Mouse (Mus musculus) embryonic facial prominence, embryonic 15.5 days (tissue): ENCODE data around the gene Kif1c. TPM values are rescaled to one million over a fixed set of nuclear protein-coding genes. Genes with fewer than 3 reads are reported as not detected.
"Not testable (repeated sequence)": the region's sequence is repeated elsewhere in the genome, so short reads cannot be mapped to it uniquely, and the experiment has no call there.

Source experiments
- ATAC-seq: fragments of 200-750 bp; cut with Nextera tagmentation; 2 replicates; pipeline ENCODE4 v1.8.0; 2017; ENCODE audit warnings: low read depth, moderate TSS enrichment; ENCODE audit not compliant: insufficient number of reproducible peaks, low FRiP score, low TSS enrichment
- H3K27ac ChIP-seq: fragments of 300-500 bp; sonication (generic); replicated peaks from 2 replicates; pipeline ENCODE4 v1.5.1; 2015; ENCODE audit warnings: mild to moderate bottlenecking, inconsistent platforms
- H3K27me3 ChIP-seq: fragments of 300-500 bp; sonication (generic); 2 replicates; pipeline ENCODE4 v1.6.1; 2015; ENCODE audit warnings: inconsistent platforms
- H3K36me3 ChIP-seq: fragments of 300-500 bp; sonication (generic); 2 replicates; pipeline ENCODE4 v1.6.1; 2015; ENCODE audit warnings: mild to moderate bottlenecking, inconsistent platforms
- H3K4me1 ChIP-seq: fragments of 300-500 bp; sonication (generic); 2 replicates; pipeline ENCODE4 v1.6.1; 2015; ENCODE audit warnings: inconsistent platforms
- H3K4me2 ChIP-seq: fragments of 300-500 bp; sonication (generic); replicated peaks from 2 replicates; pipeline ENCODE4 v1.6.1; 2015; ENCODE audit warnings: mild to moderate bottlenecking, inconsistent platforms
- H3K4me3 ChIP-seq: fragments of 300-500 bp; sonication (generic); replicated peaks from 2 replicates; pipeline ENCODE4 v1.5.1; 2015; ENCODE audit warnings: mild to moderate bottlenecking, inconsistent platforms
- H3K9ac ChIP-seq: fragments of 300-500 bp; sonication (generic); 2 replicates; pipeline ENCODE4 v1.6.1; 2015; ENCODE audit warnings: inconsistent platforms
- H3K9me3 ChIP-seq: fragments of 300-500 bp; sonication (generic); replicated peaks from 2 replicates; pipeline ENCODE4 v1.6.1; 2016; ENCODE audit warnings: inconsistent platforms
- WGBS: fragments of 180-500 bp; shearing (Covaris S2); methylation state at CpG from one replicate; pipeline ENCODE4 v1.1.7; 2015; 5-methylcytosine and 5-hydroxymethylcytosine counted together
- microRNA-seq: library from miRNA; unstranded; fragments of <30 nt; microRNA quantifications from one replicate; pipeline ENCODE4, GENCODE M21; 2016; ENCODE audit warnings: borderline number of aligned reads
- polyA plus RNA-seq: library from polyadenylated mRNA; unstranded; fragments of >200 nt; fragmentation: Nextera tagmentation; extraction: Ambion mirVana; gene quantifications from 2 replicates; pipeline ENCODE4 v1.2.1, GENCODE M21; 2015

Gene Kif1c
- polyA plus RNA-seq, 1 experiment from 2014 or later, result 4.7 TPM

DNA sequence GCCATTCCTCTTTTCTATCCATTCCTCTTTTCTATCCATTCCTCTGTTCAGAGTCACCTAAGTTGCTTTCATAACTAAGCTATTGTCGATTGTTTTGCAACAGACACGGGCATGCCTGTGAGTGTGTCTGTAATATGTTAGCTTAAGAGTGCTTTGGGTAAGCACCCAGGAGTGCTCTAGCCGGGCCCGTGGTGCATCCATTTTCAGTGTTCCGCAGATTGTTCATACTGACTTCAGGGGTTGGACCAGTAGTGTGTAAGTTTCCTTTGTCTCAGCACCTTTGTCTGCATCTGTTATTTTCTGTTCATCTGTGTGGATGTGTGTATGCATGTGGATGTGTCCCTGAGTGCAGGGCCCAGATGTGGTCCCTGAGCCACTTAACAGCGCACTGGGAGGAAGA, 77.3 kb downstream of the Kif1c start:
- no peak overlapping the region for H3K27ac ChIP-seq
- H3K4me1 ChIP-seq, result peaks cover 4% of the 10 kb centered on the region; the same call in 1 of the 2 replicates
- no peak overlapping the region for H3K9ac ChIP-seq
- H3K27me3 ChIP-seq, result no peaks in the 10 kb centered on the region
- no peak for ATAC-seq
- WGBS, result 68% methylated on average over 6 of the region's 6 CpGs
- peaks cover 16% of the 10 kb centered on the region for H3K36me3 ChIP-seq
- no peak overlapping the region for H3K4me3 ChIP-seq
- no peaks in the 10 kb centered on the region for H3K9me3 ChIP-seq
- no peak overlapping the region for H3K4me2 ChIP-seq

GRCm38 (mm10) chr11:70778058-70778457, 77.7 kb downstream of the Kif1c start:
- peaks cover 13% of the 10 kb centered on the region for H3K36me3 ChIP-seq
- H3K9ac ChIP-seq, H3K4me2 ChIP-seq, H3K27ac ChIP-seq, H3K4me3 ChIP-seq, H3K9me3 ChIP-seq, H3K4me1 ChIP-seq, ATAC-seq, H3K27me3 ChIP-seq: not testable (repeated sequence)
- 25% methylated on average over 6 of the region's 6 CpGs for WGBS

Small RNA genes within 50 kb of the gene (microRNA-seq; reads per million reads assigned to microRNA genes)
- gene Gm22760, result not detected
- gene Mir6925, result not detected

Other genes with a start within 250 kb of the Kif1c start
- 37.0 and 42.9 TPM in 2 replicates for gene Med11, start 248.6 kb upstream of the Kif1c start, polyA plus RNA-seq
- 0.63 and 0.71 TPM in 2 replicates for gene Zmynd15, start 241.1 kb upstream of the Kif1c start, polyA plus RNA-seq
- gene Cxcl16, start 240.6 kb upstream of the Kif1c start, polyA plus RNA-seq, result 4.1 and 4.5 TPM in 2 replicates
- gene Tm4sf5, start 195.3 kb upstream of the Kif1c start, polyA plus RNA-seq, result 1.1 TPM in 1 of 2 replicates, not detected in the other
- gene Vmo1, start 185.9 kb upstream of the Kif1c start, polyA plus RNA-seq, result 0.35 and 0.60 TPM in 2 replicates
- gene Gltpd2, start 181.4 kb upstream of the Kif1c start, polyA plus RNA-seq, result 0.44 and 0.59 TPM in 2 replicates
- 727 and 733 TPM in 2 replicates for gene Psmb6, start 175.2 kb upstream of the Kif1c start, polyA plus RNA-seq
- gene Gm40193, start 167.6 kb upstream of the Kif1c start, polyA plus RNA-seq, result 1.1 and 3.3 TPM in 2 replicates
- gene Pld2, start 160.5 kb upstream of the Kif1c start, polyA plus RNA-seq, result 10.3 and 13.2 TPM in 2 replicates
- 16.7 and 20.3 TPM in 2 replicates for gene Mink1, start 137.7 kb upstream of the Kif1c start, polyA plus RNA-seq
- gene 4930544D05Rik, start 84.7 kb upstream of the Kif1c start, polyA plus RNA-seq, result not detected in 2 replicates
- gene Chrne, start 81.3 kb upstream of the Kif1c start, polyA plus RNA-seq, result 0.49 and 0.65 TPM in 2 replicates
- gene Gp1ba, start 61.4 kb upstream of the Kif1c start, polyA plus RNA-seq, result 0.23 and 0.32 TPM in 2 replicates
- 129 and 147 TPM in 2 replicates for gene Rnf167, start 53.3 kb upstream of the Kif1c start, polyA plus RNA-seq
- 171 and 176 TPM in 2 replicates for gene Slc25a11, start 53.1 kb upstream of the Kif1c start, polyA plus RNA-seq
- gene Pfn1, start 45.9 kb upstream of the Kif1c start, polyA plus RNA-seq, result 1,669 and 1,769 TPM in 2 replicates
- gene Eno3, start 43.3 kb upstream of the Kif1c start, polyA plus RNA-seq, result 81.9 and 112 TPM in 2 replicates
- gene Spag7, start 31.1 kb upstream of the Kif1c start, polyA plus RNA-seq, result 155 and 164 TPM in 2 replicates
- 14.5 and 17.5 TPM in 2 replicates for gene Camta2, start 12.4 kb upstream of the Kif1c start, polyA plus RNA-seq
- 1.2 and 1.6 TPM in 2 replicates for gene Inca1, start 393 bp upstream of the Kif1c start, polyA plus RNA-seq
- gene Zfp3, start 63.7 kb downstream of the Kif1c start, polyA plus RNA-seq, result 7.1 and 7.2 TPM in 2 replicates
- gene Scimp, start 112.0 kb downstream of the Kif1c start, polyA plus RNA-seq, result 0.46 TPM in 1 of 2 replicates, not detected in the other
- 34.7 and 35.1 TPM in 2 replicates for gene Rabep1, start 144.2 kb downstream of the Kif1c start, polyA plus RNA-seq